Mouse (Mus musculus): ENCODE measurements at regions not wholly inside any gene's neighbourhood (a gene's known extent, or its start where the extent isn't known, plus 50 kb on each side); places are given as distances from the start of the nearest gene placed in this dataset.

- TF ChIP-seq EP300 (IDR thresholded peaks at IDR 0.05; ENCODE audit: low read depth) (no peak), CTCF (IDR thresholded peaks at IDR 0.05; ENCODE audit: low read depth) (no peak)
These were observed 639.3 kb downstream of the Crisp4 start for GRCm38 (mm10) chr1:17506125-17507112.
